ENCODE assay signal across 8 mouse cellular contexts in the genomic region with DNA sequence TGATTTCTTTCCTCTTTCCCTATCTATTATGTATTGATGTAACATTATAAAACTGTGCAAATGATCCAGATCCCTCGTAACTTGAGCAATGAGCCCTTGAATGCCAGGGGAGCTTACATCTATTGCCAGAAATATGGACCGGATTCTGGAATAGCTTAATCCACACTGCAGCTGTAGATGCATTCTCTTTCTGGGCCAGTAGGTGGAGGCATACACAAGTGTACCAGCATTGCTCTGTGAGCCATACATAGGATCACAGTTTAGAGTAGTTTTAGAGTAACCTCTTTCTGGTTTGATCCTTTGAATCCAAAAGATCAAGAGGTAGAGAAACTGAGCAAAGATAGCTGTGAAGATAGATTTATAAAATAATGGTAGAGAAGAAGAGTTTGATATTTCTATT. TPM values are rescaled to one million over a fixed set of nuclear protein-coding genes. Genes with fewer than 3 reads are reported as not detected.
DNase-seq lines count a peak whose midpoint lies in the region; ATAC-seq and TF ChIP-seq lines count a peak whose summit lies in the region.
"Had no signal": no experiment of that assay in that cellular context is flagged by ENCODE, and none has a peak within 500 bp of the region (broad histone marks: within the 10 kb centered on the region; RNA-seq: fewer than 3 reads in every experiment).

No protein-coding gene starts in this region.

- WGBS in embryonic facial prominence, embryonic 11.5 days, result 42% methylated on average over 2 of the region's 2 CpGs
- 43% methylated on average over 2 of the region's 2 CpGs for WGBS in lung, embryonic 14.5 days

- no peaks in the 10 kb centered on the region for H3K4me1 ChIP-seq in embryonic facial prominence, embryonic 11.5 days (ENCODE audit: control insufficient read depth, insufficient read depth, low read length)
- H3K4me1 ChIP-seq in lung, embryonic 14.5 days (ENCODE audit: insufficient read depth), result no peaks in the 10 kb centered on the region
- H3K4me1 ChIP-seq: heart, embryonic 15.5 days had no signal

- TF ChIP-seq CTCF in lung, embryonic 14.5 days (IDR thresholded peaks at IDR 0.05; ENCODE audit: low read depth), result peak; percentile 83

- ATAC-seq in embryonic facial prominence, embryonic 11.5 days (replicated peaks; ENCODE audit: insufficient number of reproducible peaks, low FRiP score, low TSS enrichment, low read depth), result no peak
- no peak; the same call in 1 of the 2 replicates for ATAC-seq in lung, embryonic 14.5 days (ENCODE audit: insufficient read depth)

- H3K9ac ChIP-seq in embryonic facial prominence, embryonic 11.5 days (replicated peaks; ENCODE audit: low read length), result no peak overlapping the region
- H3K9ac ChIP-seq in lung, embryonic 14.5 days, result no peak overlapping the region
- H3K9ac ChIP-seq: heart, embryonic 15.5 days had no signal

- no peak overlapping the region for H3K27ac ChIP-seq in embryonic facial prominence, embryonic 11.5 days (replicated peaks; ENCODE audit: low read depth, low read length)
- no peak overlapping the region for H3K27ac ChIP-seq in lung, embryonic 14.5 days (ENCODE audit: low read depth)
- H3K27ac ChIP-seq: heart, embryonic 15.5 days had no signal

- H3K4me2 ChIP-seq in embryonic facial prominence, embryonic 11.5 days (ENCODE audit: low read depth, low read length), result no peak overlapping the region
- no peak overlapping the region for H3K4me2 ChIP-seq in lung, embryonic 14.5 days
- H3K4me2 ChIP-seq: heart, embryonic 15.5 days had no signal

- no peaks in the 10 kb centered on the region for H3K36me3 ChIP-seq in embryonic facial prominence, embryonic 11.5 days (replicated peaks; ENCODE audit: control insufficient read depth, insufficient read depth, low read depth, low read length)
- no peaks in the 10 kb centered on the region for H3K36me3 ChIP-seq in lung, embryonic 14.5 days (ENCODE audit: insufficient read depth)
- H3K36me3 ChIP-seq: heart, embryonic 15.5 days had no signal

- H3K4me3 ChIP-seq in embryonic facial prominence, embryonic 11.5 days (ENCODE audit: low read depth, low read length), result no peak overlapping the region
- H3K4me3 ChIP-seq in lung, embryonic 14.5 days (ENCODE audit: low read depth, low read length), result no peak overlapping the region
- H3K4me3 ChIP-seq: heart, embryonic 15.5 days had no signal

- H3K9me3 ChIP-seq in embryonic facial prominence, embryonic 11.5 days (replicated peaks; ENCODE audit: control insufficient read depth, low read length), result no peaks in the 10 kb centered on the region
- no peaks in the 10 kb centered on the region for H3K9me3 ChIP-seq in lung, embryonic 14.5 days (ENCODE audit: low read depth, low read length)
- H3K9me3 ChIP-seq: heart, embryonic 15.5 days had no signal

- no peaks in the 10 kb centered on the region for H3K27me3 ChIP-seq in embryonic facial prominence, embryonic 11.5 days (ENCODE audit: control insufficient read depth, insufficient read depth, low read length)
- no peaks in the 10 kb centered on the region for H3K27me3 ChIP-seq in lung, embryonic 14.5 days (ENCODE audit: insufficient read depth, low read length)
- H3K27me3 ChIP-seq: heart, embryonic 15.5 days had no signal

- DNase-seq in urinary bladder, postnatal 25 days (ENCODE audit: low spot score), result peak; percentile 41
- DNase-seq in urinary bladder, postnatal 10 days (ENCODE audit: low spot score), result no peak
- DNase-seq in adrenal gland, postnatal 10 days, result peak; percentile 56
- DNase-seq in embryonic facial prominence, embryonic 11.5 days (ENCODE audit: low spot score), result peak; percentile 66
- peak; percentile 67 for DNase-seq in kidney, postnatal 10 days
- peak; percentile 79 for DNase-seq in lung, embryonic 14.5 days
- DNase-seq in right cerebral cortex, adult 18-20 months, result peak; percentile 49

RNA-seq across cellular contexts. Expression of a gene that starts 49.0 kb away (rescaled TPM):
- total RNA-seq in adrenal gland, postnatal 10 days (2021), result not detected
- polyA plus RNA-seq in embryonic facial prominence, embryonic 11.5 days (2014; fragmentation: Nextera tagmentation; extraction: Ambion mirVana), result 0.21 and 0.48 TPM in 2 replicates
- polyA plus RNA-seq in lung, embryonic 14.5 days (2014; fragmentation: Nextera tagmentation; extraction: Ambion mirVana), result 0.41 and 0.58 TPM in 2 replicates
